Mouse (Mus musculus): ENCODE data around the gene Ggta1.
A peak's percentile ranks its signal among the peaks of the same experiment; 100 is the strongest.

Ggta1 gene

GRCm38 (mm10) chr2:35462791-35463281, at the start of gene Ggta1:
Gene Ggta1, minus strand, starts transcription at chr2:35463231.
- DNase-seq (ENCODE audit: low spot score): no peak

GRCm38 (mm10) chr2:35512226-35512625, 49.2 kb upstream of the Ggta1 start:
- no peak for DNase-seq (ENCODE audit: low spot score)

GRCm38 (mm10) chr2:35510920-35511319, 47.9 kb upstream of the Ggta1 start:
- no peak for DNase-seq (ENCODE audit: low spot score)

- DNase-seq (ENCODE audit: low spot score): no peak
Measured at GRCm38 (mm10) chr2:35509888-35510287, 46.9 kb upstream of the Ggta1 start.

GRCm38 (mm10) chr2:35509343-35509667, 46.3 kb upstream of the Ggta1 start:
- no peak for DNase-seq (ENCODE audit: low spot score)

- no peak for DNase-seq (ENCODE audit: low spot score)
Measured at GRCm38 (mm10) chr2:35508597-35509342, 45.7 kb upstream of the Ggta1 start.

- peak; percentile 26 for DNase-seq (ENCODE audit: low spot score)
Measured at GRCm38 (mm10) chr2:35507191-35507511, 44.1 kb upstream of the Ggta1 start.

- peak; percentile 27 for DNase-seq (ENCODE audit: low spot score)
Measured at GRCm38 (mm10) chr2:35506311-35507190, 43.5 kb upstream of the Ggta1 start.

- no peak for DNase-seq (ENCODE audit: low spot score)
Measured at GRCm38 (mm10) chr2:35505519-35506286, 42.7 kb upstream of the Ggta1 start.

- no peak for DNase-seq (ENCODE audit: low spot score)
Measured at GRCm38 (mm10) chr2:35504417-35504776, 41.4 kb upstream of the Ggta1 start.

GRCm38 (mm10) chr2:35503723-35504416, 40.8 kb upstream of the Ggta1 start:
- no peak for DNase-seq (ENCODE audit: low spot score)

GRCm38 (mm10) chr2:35503021-35503722, 40.1 kb upstream of the Ggta1 start:
- no peak for DNase-seq (ENCODE audit: low spot score)

GRCm38 (mm10) chr2:35502561-35502960, 39.5 kb upstream of the Ggta1 start:
- DNase-seq (ENCODE audit: low spot score): no peak

GRCm38 (mm10) chr2:35499474-35499873, 36.4 kb upstream of the Ggta1 start:
- DNase-seq (ENCODE audit: low spot score): no peak

- no peak for DNase-seq (ENCODE audit: low spot score)
Measured at GRCm38 (mm10) chr2:35498961-35499360, 35.9 kb upstream of the Ggta1 start.

- DNase-seq (ENCODE audit: low spot score): no peak
Measured at GRCm38 (mm10) chr2:35497662-35498196, 34.7 kb upstream of the Ggta1 start.

GRCm38 (mm10) chr2:35496279-35497013, 33.4 kb upstream of the Ggta1 start:
- DNase-seq (ENCODE audit: low spot score): peak; percentile 22

GRCm38 (mm10) chr2:35495486-35496278, 32.7 kb upstream of the Ggta1 start:
- DNase-seq (ENCODE audit: low spot score): peak; percentile 53

GRCm38 (mm10) chr2:35493566-35493965, 30.5 kb upstream of the Ggta1 start:
- no peak for DNase-seq (ENCODE audit: low spot score)

Measured in spleen, adult 12 weeks (tissue).